Mouse (Mus musculus) brain, adult 2 months (tissue): ENCODE measurements at regions not wholly inside any gene's neighbourhood (a gene's known extent, or its start where the extent isn't known, plus 50 kb on each side); places are given as distances from the start of the nearest gene placed in this dataset.

Source experiments
- DNase-seq: peaks from one replicate; pipeline ENCODE4 v3.0.0; 2011; ENCODE audit warnings: low read depth, low spot score

DNA sequence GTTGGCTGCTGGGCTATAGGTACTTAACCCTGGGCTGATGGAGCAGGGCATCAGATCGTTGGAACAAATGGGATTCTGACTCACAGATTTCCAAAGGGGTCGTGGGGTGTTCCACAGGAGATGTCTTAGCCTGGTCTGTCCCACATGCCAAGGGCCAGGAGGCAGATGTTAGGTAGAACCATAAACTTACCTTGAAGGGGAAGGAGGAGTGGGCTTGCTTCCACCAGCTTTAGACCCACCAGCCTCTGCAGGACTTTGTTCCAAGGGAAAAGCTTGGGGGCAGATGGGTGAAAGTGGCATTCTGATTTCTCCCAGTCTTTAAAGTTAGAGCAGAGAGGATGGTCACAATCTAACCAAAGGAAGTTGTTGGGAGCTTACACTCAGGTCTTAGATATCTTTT is 165.7 kb upstream of the Agap1 start:
- DNase-seq: no peak

DNA sequence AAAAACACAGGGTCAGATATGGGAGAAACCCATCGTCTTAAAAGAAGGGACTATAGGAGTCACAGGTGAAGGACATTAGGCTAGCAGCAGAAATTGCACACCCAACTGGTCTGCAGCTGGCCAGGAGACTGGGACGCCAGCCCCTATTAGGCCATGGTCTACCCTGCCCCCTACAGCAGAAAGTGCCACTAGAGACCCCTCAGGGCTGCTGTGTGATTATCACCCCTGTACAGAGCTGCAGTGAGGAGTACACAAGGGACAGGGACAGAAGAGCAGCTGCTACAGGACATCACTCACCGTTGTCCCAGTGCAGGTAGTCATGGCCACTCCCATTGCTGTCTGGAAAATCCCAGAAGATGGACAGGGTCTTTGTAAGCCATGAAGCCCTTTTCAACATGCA is 157.9 kb upstream of the Agap1 start:
- no peak for DNase-seq

DNA sequence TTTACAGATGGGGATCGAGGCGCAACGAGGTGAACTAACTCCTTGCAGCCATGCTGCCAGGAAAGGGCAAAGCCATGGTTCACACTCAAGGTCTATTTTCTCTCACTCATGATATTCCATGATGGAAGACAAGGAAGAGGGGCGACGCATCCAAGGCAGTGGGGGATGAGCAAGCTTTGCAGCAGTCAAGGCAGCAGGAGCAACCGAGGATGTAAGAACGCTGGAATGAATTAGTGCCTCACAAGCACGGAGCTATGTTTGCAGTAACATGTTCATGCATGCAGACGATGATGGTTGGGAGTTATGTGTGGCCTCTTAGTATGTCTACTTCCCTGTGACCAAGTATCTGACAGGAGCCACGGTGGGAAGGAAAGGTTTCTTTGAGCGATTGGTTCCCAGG is 156.8 kb upstream of the Agap1 start:
- DNase-seq: no peak

GRCm38 (mm10) chr1:89301151-89301550 is 153.5 kb upstream of the Agap1 start:
- no peak for DNase-seq

GRCm38 (mm10) chr1:89302368-89302951 is 152.1 kb upstream of the Agap1 start:
- DNase-seq: peak; percentile 87

DNA sequence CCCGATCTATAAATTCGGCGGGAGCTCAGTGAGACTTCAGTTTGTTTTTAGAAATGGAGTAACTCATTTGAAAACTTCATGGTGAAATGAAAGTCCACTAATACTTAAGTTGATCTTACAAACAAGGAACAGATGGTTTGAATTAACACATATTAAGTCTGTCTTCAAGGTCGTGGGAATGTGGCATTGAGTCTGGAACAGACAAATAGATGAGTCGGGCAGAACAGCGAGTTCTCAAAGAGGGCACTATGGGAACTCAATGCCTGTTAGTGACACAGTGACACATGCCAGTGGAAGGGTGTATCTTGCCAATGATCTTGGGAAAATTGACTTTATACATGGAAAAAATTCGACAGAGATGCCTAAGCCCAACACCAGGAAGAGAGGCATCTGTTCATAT is 149.4 kb upstream of the Agap1 start:
- no peak for DNase-seq

DNA sequence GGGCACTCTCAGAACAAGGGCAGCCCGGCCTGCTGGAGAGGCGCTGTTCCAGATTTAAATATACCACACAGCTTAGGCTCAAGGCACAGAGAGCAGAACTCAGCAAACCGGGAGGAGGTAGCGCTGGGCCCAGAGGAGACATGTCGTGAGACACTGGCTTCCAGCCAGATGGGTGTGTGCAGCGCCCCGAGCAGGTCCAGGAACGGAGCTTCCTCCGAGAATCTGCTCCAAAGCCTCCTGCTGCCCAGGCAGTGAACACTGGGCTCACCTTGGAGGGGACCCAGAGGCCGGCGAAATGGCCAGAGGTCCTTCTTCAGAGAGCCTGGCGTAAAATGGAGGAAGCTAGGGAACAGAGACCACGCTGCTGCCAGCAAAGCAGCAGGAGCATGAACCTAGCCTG is 145.8 kb upstream of the Agap1 start:
- DNase-seq: peak; percentile 74

DNA sequence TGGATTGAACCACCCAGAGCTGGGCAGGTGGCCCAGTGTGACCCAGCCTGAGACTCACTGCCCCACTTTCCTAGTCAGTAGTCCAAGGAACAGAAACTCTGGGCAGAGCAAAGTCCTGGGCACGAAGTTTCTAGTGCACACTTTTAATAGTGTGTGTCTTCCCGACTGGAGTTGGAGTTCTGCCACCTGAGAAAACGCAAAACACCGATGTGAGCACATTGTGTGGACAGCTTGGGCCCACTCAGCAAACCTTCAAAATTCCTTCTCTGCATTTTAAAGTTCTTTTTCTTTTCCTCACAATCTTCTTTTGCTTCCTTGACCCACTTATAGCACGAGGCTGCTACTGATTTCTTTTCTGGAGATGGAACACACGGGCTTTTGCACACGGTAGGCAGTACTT is 141.5 kb upstream of the Agap1 start:
- peak; percentile 50 for DNase-seq

DNA sequence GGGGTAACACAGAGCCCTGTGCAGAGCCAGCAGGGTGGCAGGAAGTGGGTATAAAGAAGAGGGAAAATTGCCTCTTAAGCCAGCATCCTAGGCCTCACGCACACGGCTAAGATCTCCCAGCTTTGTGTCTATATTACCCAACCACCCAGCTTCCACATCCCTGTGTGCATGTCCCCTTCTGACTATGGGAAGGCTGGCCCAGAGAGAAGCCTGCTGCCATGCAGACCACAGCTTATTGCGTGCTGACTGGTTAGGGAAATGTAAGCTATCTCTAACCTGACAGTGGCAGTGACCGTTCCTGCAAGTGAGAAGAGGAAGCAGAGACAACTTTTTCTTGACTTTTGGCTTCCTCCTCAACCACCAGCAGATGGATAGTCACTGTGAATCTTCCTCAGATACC is 136.7 kb upstream of the Agap1 start:
- no peak for DNase-seq

GRCm38 (mm10) chr1:89318663-89319062 is 135.9 kb upstream of the Agap1 start:
- DNase-seq: no peak

DNA sequence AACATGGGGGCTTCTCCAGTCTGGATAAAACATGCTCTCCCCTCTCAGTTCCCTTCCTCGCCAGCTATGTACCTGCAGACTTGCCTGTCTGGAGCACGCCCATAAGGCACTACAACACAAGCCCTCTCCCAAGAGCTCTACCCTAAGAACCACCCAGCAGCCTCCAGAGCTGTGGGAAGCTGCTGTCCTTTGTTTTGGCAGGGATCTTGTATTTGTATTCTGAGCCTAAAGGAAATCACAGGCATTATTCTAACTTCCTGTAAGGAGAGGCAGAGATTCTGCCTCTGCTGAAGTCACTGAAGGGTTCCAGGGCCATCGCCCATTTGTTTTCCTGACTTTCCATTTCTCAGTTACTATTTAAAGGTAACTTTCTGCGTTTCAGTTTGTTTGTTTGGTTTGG is 132.0 kb upstream of the Agap1 start:
- DNase-seq: no peak

GRCm38 (mm10) chr1:89323091-89323490 is 131.5 kb upstream of the Agap1 start:
- DNase-seq: peak; percentile 73

- DNase-seq: no peak
These were observed 123.3 kb upstream of the Agap1 start for GRCm38 (mm10) chr1:89331352-89331751.

DNA sequence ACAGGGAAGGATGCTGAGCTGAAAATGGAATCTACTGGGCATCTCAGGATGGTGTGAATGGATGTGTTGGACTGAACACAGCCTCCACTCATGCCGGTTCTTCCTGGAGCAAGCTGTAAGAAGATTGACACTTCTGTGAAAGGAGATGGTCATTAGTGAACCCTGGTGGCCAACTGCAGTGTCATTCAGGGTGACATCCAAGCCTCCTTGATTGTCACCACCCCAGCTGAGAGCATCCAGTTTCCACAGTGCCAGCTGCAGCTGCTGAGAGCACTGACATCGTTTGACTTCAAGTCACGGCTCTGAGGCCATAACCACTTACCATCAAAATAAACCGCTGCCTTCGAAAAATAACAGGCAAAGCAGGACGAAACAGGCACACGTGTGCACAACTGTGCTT is 121.9 kb upstream of the Agap1 start:
- peak; percentile 63 for DNase-seq

GRCm38 (mm10) chr1:89337861-89338260 is 116.7 kb upstream of the Agap1 start:
- DNase-seq: no peak

DNA sequence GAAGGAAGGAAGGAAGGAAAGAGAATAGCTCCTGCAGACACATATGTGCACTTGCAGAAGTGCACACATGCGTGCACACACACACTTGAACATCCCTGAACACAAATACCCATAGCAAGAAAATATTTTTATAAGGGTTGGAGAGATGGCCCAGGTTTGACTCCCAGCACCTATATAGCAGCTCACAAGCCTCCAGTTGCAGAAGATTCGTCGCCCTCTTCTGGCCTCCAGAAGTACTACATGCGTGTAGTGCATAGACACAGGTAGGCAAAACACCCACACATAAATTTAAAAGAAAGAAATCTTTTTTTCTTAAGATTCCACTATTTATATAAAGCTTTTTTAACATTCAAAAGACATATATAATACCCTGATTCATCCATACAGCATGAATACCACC is 111.8 kb upstream of the Agap1 start:
- DNase-seq: no peak

DNA sequence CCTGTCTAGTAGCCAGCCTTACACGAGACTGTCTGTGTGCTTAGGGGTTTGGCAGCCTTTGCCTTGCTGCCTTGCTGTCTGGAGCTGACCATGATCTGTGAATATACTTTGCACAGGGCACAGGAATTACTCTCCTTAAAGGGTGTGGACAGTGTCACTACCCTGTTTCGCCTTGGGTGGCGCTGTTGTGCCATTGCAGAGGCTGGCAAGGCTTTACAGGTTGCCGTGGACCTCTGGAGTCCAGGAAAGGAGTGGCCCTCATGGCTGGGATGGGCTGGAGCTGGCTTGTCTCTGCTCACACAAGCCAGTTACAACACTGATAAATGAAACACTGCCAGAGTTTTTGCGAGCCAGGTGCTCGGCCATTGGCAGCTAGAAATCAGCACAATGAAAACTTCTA is 110.1 kb upstream of the Agap1 start:
- no peak for DNase-seq

DNA sequence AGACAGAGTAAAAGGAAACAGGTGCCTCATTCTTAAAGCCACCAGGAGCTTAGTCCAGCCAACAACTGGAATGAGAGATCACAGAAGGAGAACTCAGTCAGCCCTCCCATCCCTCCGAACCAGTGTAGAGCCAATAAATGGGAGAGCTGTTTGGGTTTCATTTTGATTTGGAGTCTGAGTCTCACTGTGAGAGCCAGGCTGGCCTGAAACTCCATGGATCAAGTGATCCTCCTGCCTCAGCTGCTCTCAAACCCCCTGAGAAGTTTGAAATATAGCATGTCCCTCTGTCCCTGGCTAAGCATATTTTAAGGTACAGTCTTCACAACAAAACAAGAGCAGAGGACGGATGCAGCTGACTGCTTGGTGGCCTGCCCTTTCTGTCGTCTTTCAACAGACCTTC is 107.3 kb upstream of the Agap1 start:
- no peak for DNase-seq

DNA sequence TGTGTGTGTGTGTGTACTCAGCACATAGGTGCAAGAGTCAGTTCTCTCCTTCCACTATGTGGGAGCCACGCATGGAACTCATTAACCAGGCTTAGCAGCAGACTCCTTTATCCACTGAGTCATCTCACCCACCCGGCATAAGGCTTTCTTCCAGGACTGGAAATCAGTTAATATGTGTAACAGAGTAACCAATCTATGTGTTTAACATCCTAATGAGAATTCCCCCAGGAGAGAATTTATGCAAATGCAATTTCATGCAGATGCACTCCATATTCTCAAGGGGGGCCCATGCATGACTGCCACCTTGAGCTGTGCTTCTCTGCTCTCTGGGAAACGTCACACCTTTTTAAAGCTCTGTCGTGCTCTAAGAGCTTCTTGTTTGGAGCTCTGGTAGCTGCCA is 101.7 kb upstream of the Agap1 start:
- peak; percentile 33 for DNase-seq

- no peak for DNase-seq
These were observed 95.3 kb upstream of the Agap1 start for GRCm38 (mm10) chr1:89359257-89359656.

- DNase-seq: peak; percentile 62
These were observed 89.9 kb upstream of the Agap1 start for GRCm38 (mm10) chr1:89364547-89365305.

DNA sequence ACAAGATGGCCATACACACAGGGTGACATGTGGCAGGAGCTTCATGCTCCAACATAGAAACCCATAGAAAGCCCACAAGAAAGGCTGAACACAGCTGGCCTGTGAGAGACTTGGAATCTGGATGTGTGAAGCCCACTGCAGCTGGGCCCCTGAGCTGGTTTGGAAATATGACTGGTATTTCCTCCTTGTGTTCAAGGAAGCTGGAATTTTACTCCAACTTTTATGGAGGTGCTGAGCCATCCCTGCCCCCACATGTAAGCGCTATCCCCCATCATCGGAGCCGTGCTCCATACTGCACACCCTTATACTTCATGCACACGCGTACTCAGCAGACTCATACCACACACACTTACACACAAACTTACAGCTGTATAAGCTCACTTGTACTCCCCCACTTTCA is 87.7 kb upstream of the Agap1 start:
- no peak for DNase-seq

- DNase-seq: no peak
These were observed 80.8 kb upstream of the Agap1 start for GRCm38 (mm10) chr1:89373806-89374205.

DNA sequence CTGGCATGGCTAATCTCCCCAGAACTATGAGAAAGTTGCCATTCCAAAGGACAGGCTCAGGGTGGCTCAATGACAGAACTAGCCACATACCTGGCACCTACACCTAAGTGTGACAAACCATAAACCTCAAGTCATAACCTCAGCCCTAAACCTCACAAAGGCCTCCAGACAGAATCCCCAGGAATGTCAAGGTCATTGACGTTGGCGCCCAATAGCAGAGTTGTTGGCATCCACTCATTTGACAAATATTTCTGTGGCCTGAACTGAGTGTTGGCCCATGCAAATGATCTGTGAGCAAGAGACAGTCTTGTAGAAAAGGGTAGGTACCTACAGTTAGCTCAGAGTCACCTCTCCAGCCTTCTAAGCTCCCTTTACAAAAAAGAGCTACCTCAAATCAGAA is 80.3 kb upstream of the Agap1 start:
- DNase-seq: no peak
